Mouse (Mus musculus) right cerebral cortex, postnatal 36 days (tissue): Measurements from ENCODE around the gene Ndufs2.

Experiments used
- DNase-seq, 2 experiments: peaks; one replicate each; pipeline ENCODE4 v3.0.0; 2022; ENCODE audit warnings: low spot score in 2 of 2, mixed read lengths in 1 of 2

Ndufs2 gene

GRCm38 (mm10) chr1:171279012-171279705 is 28.0 kb upstream of the Ndufs2 start:
- no peak for DNase-seq

- DNase-seq = no peak
Measured at GRCm38 (mm10) chr1:171278436-171278835, 27.2 kb upstream of the Ndufs2 start.

- DNase-seq = no peak
Measured at GRCm38 (mm10) chr1:171277736-171278135, 26.5 kb upstream of the Ndufs2 start.

GRCm38 (mm10) chr1:171276110-171276748 is 25.0 kb upstream of the Ndufs2 start:
- no peak for DNase-seq

- DNase-seq = no peak
Measured at GRCm38 (mm10) chr1:171275144-171275734, 24.1 kb upstream of the Ndufs2 start.

GRCm38 (mm10) chr1:171274171-171274570 is 23.0 kb upstream of the Ndufs2 start:
- DNase-seq = no peak

- DNase-seq = no peak
Measured at GRCm38 (mm10) chr1:171272086-171272485, 20.9 kb upstream of the Ndufs2 start.

- no peak for DNase-seq
Measured at GRCm38 (mm10) chr1:171271622-171272021, 20.4 kb upstream of the Ndufs2 start.

GRCm38 (mm10) chr1:171271196-171271595 is 20.0 kb upstream of the Ndufs2 start:
- DNase-seq = no peak

GRCm38 (mm10) chr1:171270573-171270900 is 19.3 kb upstream of the Ndufs2 start:
- no peak for DNase-seq

- DNase-seq = peak; percentile 91 to 93
Measured at GRCm38 (mm10) chr1:171269848-171270572, 18.8 kb upstream of the Ndufs2 start, which contains the start of gene B4galt3. B4galt3 (plus strand) TSS chr1:171270328.

GRCm38 (mm10) chr1:171268341-171268740 is 17.2 kb upstream of the Ndufs2 start:
- DNase-seq = no peak

GRCm38 (mm10) chr1:171265971-171266744 is 15.0 kb upstream of the Ndufs2 start:
- no peak for DNase-seq

- DNase-seq = no peak
Measured at GRCm38 (mm10) chr1:171263666-171264461, 12.7 kb upstream of the Ndufs2 start.

GRCm38 (mm10) chr1:171263185-171263611 is 12.0 kb upstream of the Ndufs2 start:
- no peak for DNase-seq

GRCm38 (mm10) chr1:171262594-171263130 is 11.5 kb upstream of the Ndufs2 start:
- DNase-seq = peak; percentile 80 to 85

GRCm38 (mm10) chr1:171260316-171260715 is 9.1 kb upstream of the Ndufs2 start:
- DNase-seq = no peak

GRCm38 (mm10) chr1:171258921-171259320 is 7.7 kb upstream of the Ndufs2 start:
- DNase-seq = no peak

- no peak for DNase-seq
Measured at GRCm38 (mm10) chr1:171257781-171258180, 6.6 kb upstream of the Ndufs2 start.

GRCm38 (mm10) chr1:171256937-171257548 is 5.9 kb upstream of the Ndufs2 start:
- peak in 1 of 2 experiments; percentile 32 for DNase-seq
